Mouse (Mus musculus) embryo, embryonic 10 days (tissue): ENCODE measurements around the gene Slc25a40.

Source experiments
- DNase-seq: peaks from one replicate; pipeline ENCODE4 v3.0.0-alpha.2; 2015; ENCODE audit warnings: low spot score

The Slc25a40 gene

DNA sequence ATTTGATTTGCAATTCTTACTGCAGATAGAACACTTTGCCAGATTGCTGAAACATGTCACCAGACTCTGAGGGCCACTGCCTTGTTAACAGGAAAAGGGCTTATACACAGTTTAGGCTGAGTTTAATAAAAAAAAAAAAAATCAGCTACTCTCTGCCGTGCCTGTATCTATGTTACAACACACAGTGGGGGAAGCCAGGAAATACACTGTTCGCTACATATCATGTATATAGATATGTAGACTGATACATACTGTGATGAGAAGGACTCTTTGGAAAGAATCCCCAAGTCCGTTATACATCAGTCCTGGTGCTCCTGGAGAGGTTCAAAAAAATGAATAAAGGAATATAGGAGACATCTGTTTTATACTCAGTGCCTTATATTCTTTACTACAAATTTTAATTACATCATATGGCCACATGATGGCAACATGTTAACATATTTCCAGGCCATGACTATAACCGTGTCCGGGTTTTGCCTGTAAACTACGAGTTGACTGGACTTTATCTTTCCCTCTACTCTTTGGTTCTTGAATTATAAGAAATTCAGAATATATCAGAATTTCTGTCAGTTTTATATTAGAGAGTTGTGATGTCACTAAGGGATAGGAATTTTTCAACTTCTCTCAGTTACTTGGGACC, 66.9 kb downstream of the Slc25a40 start:
- DNase-seq, result peak; percentile 56

DNA sequence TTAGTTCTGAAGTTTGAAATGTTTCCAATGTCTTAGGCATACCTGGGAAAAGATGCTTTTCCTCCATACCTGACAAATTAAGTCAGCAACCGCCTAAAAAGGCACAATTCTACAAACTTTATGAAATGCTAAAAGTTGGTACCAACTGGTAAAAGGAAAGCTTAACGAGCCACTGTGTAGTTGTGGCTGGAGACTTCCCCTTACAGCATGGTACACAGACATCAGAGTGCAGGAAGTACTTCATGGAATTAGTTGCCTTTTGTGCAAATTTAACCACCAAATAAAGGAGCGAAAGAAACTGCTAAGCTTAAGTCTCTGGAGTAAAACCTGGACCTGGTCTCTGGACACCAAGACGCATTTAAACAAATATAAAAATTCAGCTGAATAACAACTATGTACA, 69.1 kb downstream of the Slc25a40 start:
- DNase-seq, result no peak
